Mouse (Mus musculus) right cerebral cortex, adult 2 months (tissue): ENCODE results near the gene Pnkp.

Experiments
- DNase-seq, 2 experiments: peaks; one replicate each; pipeline ENCODE4 v3.0.0; 2021 to 2022; ENCODE audit warnings: low spot score in 2 of 2

The Pnkp gene

DNA sequence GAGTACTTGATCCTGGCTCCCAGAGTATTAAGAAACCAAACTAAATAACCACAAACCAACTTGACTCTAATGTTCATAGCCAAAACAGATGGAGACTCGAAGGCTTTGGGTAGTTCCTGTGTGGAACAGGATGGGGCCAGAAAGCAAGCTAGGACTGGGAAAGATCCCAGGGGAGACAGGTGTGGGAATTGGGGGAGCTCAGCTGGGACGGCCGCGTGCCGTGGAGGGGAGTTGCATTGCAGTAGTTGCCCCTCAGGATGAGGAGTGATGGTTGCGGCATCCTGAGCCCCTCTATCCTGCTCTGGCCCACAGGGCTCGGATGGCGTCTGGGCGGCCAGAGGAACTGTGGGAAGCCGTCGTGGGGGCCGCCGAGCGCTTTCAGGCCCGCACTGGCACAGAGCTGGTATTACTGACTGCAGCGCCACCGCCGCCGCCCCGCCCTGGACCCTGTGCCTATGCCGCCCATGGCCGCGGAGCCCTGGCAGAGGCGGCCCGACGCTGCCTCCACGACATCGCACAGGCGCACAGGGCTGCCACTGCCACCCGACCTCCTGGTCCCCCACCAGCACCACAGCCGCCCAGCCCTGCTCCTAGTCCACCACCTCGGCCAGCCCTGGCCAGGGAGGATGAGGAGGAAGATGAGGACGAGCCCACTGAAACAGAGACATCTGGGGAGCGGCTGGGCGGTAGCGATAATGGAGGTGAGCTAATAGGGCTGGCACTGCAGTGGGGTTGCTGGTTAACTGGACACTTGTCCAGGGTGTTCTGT lies 4.5 kb upstream of the Pnkp start:
- DNase-seq, result no peak

DNA sequence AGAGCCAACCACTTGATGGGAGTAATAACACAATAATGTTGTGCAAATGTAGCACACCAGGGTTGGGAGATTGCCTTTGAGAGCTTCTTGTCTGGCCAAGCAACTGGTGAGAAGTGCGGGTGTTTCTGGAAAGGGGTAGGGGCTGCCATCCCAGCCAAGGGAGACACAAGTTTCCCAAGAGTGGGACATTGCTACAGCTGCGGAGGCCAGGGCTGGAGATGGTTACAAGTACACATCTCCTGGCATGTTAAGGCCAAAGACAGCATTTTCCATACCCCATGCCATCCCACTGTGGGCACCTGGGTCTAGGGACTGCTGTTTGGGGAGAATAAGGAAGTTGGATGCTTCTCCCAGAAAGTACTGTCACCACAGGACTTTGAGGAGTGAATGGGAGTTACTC lies 3.9 kb upstream of the Pnkp start:
- no peak for DNase-seq

DNA sequence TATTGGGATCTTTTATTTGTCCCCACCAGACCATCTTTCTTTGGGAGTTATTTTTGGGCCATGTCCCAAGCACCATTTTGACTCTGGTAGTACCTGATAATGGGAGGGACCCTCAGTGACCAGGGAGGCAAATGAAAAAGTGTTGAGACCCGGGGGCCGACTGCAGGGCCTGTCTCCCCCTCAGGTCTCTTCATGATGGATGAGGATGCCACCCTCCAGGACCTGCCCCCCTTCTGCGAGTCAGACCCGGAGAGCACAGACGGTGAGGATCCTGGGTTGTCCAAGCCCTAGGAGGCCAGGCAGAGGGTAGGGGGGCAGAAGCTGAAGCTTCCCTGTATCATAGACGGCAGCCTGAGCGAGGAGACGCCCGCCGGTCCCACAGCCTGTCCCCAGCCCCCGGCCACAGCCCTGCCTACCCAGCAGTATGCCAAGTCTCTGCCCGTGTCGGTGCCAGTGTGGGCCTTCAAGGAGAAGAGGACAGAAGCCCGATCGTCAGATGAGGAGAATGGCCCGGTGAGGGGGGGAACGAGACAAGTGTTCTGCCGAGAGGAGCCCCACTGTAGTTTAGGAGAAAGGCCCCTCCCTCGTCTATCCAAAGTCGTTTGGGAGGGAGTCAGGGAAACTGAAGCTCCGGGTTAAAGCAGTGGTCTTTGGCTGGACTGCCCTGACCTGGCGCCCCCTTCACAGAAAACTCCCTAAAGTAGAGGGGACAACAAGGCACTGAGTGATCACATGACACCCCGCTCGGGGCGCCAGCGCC lies 3.2 kb upstream of the Pnkp start:
- DNase-seq, result no peak

DNA sequence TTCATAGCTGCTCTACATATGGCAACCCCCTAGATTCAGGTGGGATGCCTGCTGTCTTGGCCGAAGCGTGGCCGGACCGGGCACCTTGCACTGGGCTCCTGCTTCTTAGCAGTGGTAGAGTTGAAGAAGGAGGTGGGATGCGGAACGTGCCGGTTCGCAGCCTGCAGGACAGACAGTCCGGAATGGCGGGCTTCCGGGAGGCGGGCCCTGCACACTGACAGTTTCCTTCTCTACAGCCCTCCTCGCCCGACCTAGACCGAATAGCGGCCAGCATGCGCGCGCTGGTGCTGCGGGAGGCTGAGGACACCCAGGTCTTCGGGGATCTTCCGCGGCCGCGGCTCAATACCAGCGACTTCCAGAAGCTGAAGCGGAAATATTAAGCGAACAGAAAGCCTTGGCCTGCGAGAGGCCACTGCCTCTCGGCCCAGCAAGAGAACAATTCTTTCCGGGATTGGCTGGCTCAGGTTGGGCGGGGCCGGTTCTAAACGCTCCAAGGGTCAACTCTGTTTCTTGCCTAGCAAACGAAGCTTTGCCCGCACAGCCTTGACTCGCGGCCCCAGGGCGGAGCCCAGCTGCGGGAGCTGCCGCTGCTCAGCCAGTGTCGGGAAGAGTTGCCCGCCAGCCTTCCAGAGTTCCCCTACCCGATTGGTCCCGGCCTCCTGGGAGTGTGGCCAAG lies 2.4 kb upstream of the Pnkp start:
- DNase-seq, result peak; percentile 60 to 73

DNA sequence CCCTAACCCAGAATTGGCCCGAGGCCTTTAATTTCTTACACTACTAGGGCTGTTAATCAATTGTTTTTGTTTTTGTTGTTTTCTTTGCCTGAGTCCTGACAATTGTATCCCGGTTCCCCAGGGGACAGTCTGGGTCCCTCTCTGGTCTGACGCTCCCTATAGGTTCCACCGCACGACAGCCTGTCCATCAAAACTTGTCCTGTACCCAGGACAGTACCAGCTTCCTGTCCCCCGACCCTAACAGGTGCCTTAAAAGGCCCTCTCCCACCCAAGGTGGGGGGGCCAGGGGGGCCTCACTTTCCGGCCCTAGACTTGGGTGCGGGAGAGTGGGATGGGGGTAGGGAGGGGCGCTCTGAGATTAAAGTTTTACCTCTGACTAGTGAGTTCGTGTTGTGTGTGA lies 1.9 kb upstream of the Pnkp start:
- DNase-seq, result no peak

DNA sequence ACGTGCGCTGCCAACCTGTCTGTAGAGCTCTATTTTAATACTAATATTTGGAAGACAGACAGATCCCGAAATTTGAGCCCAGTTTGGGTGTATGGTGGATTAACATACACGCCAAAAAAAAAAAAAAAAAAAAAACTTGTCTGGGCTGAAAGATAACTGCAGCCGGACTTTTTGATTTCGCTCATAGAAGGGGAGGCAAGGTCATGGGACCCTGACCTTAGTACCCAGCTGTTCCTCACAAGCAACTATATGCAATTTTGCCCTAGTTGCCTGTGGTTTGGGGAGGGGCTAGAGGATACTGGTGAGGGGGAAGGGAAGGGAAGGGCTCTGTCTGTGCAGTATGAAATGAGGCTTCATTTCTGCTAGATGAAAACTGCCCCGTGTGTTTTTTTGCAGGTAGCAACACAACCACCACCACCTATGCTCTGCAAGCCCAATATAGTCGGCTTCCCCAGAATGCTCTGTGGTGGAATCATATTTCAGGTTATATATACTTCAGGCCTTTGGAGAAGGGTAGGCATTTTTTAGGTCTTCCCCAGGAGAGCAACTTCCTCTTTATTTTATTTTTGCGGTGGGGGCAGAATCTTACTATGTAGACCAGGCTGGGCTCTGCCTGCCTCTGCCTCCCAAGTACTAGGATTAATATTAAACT lies 548 bp upstream of the Pnkp start:
- DNase-seq, result no peak

DNA sequence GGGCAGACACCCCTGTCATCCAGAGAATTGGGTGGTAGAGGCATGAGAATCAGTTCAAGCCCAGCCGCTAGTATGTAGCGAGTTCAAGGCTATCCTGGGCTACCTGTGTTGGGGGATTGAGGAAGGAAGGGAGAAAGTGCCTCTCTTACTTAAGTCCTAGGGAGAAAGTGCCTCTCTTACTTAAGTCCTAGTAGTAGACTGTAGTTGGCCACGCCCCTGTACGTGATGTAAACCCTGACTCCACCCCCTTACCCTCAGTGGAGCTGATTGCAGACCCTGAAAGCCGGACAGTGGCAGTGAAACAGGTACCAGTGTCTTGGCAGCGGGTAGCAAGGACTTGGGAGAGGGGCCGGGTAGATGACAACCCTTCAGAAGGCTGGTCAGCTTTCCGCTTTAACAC lies 966 bp downstream of the Pnkp start:
- DNase-seq, result no peak

DNA sequence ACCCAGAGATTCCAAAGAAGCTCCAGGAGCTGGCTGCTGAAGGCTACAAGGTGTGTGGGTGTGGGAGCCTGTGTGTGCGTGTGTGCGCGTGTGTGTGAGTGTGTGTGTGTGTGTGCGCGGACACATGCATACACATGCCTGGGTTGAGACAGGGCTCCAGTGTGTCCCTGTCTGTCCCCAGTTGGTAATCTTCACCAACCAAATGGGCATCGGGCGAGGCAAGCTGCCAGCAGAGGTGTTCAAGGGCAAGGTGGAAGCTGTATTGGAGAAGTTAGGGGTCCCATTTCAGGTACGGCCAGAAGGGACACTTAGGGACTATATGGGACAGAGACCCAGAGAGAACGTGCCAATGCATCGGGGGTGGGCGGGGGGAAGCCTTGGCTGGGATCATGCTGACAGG lies 3.0 kb downstream of the Pnkp start:
- DNase-seq, result no peak

DNA sequence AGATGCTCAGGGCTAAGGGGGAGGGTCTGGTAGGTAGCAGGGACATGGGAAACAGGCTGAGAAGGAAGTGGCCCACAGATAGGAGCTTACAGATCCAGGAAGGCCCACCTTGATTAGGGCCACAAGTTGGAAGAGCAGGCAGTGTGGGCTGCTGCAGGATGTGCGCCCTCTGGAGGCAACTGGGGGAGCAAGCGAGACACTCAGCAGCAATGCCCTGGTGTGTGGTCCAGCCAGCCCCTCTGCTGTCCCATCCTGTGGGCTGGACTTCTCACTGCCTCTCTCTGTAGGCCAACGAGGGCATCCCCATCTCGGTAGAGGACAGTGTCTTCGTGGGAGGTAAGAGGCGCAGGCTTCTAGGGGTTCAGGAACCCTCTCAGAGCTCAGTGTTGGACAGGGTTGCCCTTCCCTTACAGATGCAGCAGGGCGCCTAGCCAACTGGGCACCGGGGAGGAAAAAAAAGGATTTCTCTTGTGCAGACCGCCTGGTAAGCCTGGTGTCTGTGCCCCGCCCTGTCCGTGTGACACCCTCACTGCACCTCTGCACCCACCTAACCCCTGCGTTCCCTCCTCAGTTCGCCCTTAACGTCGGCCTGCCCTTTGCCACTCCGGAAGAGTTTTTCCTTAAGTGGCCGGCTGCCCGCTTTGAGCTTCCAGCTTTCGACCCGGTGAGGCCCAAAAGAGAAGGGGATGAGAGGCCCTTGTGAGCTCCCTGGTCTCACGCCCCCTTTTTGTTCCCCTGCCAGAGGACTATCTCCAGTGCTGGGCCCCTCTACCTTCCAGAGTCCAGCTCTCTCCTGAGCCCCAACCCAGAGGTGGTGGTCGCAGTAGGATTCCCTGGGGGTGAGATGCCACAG lies 3.9 kb downstream of the Pnkp start:
- DNase-seq, result peak; percentile 66 to 72

DNA sequence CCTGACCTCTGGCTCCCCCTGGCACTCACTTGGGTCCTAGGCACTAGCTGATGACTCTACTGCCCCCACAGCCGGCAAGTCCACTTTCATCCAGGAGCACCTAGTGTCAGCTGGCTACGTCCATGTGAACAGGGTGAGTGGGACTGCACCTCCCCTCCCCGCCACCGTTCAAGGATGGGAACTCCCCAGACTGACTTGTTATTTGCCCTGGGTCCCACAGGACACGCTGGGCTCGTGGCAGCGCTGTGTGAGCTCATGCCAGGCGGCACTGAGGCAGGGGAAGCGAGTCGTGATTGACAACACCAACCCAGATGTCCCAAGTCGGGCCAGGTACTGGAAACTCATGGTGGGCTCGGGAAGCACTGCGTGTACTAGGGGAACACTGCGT lies 4.5 kb downstream of the Pnkp start:
- DNase-seq, result no peak

DNA sequence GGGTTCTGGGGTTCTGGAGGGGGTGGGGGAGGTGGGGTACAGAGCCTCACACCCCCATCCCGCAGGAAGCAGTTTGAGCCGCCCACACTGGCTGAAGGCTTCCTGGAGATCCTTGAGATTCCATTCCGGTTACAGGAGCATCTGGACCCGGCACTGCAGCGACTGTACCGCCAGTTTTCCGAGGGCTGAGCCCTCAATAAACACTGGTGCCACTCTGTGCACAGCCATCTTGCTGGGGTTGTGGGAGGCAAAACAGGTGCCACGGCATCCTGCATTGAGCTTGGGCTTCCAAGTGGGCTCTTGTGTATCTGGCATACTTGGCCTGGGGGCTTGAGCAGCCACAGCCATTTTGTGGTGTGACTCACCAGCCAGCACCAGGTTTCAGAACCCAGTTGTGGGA lies 5.5 kb downstream of the Pnkp start:
- DNase-seq, result no peak

DNA sequence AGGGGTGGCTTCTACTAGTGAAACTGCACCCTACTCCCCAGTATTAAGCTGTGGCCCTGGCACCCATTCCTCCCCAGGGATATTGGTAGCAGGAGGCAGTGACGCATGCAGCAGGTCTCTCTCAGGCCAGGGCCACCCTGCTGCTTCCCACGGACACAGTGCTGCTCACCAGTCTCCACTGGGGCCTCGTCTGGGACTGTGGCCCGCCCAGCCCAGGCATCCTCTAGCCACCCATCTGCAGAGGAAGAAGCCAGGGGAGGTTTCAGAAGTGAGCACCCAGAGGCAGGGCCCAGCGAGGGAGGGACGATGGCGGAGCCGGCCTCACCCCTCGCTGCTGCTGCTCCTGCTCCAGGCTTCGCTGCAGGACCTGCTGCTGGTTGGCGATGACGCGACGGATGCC lies 6.3 kb downstream of the Pnkp start:
- DNase-seq, result no peak

DNA sequence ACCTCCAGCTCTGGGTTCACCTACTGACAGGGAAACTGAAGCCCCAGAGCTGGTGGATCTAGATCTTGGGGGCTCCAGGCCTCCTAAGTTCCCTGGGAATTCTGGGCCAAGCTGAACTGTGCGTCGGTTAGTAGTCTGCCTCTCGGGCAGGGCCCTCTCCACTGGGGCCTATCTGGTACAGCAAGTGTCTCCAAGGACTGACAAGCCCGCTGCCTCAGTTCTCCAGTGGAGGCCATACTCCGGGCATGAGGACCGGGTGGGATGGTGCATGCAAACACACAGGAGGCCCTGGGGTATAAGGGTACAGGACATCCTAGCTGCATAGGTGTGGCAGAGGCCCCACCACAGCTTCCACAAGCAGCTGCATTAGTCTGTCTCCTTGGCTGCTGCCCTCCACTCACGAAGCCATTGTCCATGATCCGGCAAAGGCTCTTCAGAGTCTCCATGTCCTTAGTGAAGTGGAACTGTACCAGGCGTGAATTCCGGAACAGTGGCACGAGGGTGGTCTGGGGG lies 7.1 kb downstream of the Pnkp start:
- DNase-seq, result no peak

DNA sequence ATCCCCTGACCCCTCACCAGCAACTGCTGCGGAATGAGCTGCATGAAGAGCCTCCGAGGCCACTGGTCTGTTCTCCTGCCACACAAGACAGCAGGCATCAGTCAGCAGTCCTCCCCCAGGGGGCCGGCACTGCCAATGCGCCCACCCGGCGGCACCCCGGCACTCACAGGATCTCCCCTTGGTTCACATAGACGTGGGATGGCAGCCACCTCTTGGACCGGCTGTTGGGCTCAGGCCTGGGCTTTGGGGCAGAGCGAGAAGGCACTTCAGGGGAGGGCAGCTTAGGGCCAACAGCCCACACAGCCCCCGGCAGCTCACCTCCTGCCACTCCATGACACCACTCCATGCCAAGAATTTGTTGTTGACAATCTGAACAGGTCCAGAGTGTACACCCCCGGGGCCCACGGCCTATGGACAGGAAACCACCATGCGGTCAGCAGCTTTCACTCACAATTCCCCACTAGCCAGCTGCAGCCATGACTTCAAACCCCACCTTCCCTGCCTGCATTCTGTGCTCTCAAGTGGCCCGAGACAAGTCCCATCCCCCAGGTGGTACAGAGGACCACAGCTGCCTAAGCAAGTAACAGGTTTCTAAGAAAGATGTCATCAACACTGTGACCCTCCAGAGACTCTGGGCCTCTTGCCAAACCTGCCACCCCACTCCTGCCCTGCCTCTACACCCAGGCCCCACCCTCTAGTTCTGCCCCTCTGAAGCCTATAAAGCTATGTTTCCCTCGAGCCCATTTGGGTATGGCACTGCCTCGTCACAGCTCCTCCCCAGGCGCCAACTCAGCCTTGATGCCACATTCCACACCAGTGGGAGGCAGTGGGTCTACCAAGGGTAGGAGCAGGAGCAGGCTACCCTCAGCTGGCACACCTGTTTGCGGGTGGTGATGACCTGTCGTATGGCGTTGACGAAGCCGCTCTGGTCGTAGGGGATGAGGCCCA lies 7.9 kb downstream of the Pnkp start:
- no peak for DNase-seq

DNA sequence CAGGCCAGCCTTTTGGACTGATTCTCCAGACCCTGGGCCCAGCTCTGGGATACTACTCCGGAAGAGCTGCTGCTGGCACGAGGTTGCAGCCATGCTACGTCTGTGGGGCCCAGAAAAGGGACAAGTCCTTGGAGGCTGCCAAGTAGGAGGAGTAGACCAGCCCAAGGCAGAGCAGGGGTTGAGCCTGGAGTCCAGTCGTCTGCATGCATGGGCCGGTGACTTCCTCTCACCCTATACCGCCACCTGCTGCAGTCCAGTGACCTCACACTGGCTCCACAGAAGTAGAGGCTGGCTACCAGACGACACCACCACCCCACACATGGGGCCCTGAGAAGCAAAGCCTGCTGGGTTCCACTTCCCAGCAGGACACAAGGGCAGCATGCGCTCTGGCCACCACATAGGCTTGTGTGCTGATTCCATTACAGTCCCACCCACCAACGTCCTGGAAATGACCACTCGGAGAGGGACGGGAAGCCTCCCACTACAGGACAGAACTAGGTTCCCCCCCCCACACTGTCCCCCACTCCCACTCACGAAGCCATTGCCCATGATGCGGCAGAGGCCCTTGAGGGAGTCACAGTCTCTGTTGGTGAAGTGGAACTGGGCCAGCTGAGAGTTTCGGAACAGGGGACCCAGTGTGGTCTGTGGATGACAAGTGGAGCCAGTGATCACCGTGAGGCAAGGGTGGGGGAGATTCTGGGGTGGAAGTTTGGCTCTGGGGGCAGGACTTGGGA lies 9.5 kb downstream of the Pnkp start:
- no peak for DNase-seq

DNA sequence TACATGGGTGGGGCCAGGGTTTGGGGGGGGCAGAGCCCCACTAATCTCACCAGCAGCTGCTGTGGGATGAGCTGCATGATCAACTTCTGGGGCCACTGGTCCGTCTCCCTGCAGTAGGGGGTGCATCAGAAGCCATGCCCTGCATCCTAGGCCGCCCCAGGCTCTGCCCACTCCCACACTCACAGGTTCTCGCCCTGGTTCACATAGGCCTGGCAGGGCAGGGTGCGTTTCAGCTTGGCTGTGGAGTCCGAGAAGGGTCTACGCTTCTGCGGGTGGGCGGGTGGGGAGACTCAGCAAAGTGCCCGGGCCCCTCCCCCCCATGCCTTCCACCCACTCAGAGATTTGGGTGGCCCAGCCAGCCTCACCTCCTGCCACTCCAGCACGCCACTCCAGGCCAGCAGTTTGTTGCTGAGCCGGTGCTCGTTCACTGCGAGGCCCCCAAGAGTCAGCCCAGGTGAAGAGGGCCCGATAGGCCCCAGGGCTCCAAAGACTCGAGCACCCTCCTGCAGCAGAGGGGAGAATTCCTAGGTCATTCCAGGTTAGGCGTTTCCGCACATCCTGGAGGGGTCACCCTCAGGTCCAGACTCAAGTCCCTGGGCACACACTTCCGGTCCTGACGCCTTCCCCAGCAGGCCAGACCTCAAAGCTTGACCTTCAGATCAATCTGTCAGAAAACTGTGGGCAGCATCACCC lies 10.2 kb downstream of the Pnkp start:
- DNase-seq, result no peak

DNA sequence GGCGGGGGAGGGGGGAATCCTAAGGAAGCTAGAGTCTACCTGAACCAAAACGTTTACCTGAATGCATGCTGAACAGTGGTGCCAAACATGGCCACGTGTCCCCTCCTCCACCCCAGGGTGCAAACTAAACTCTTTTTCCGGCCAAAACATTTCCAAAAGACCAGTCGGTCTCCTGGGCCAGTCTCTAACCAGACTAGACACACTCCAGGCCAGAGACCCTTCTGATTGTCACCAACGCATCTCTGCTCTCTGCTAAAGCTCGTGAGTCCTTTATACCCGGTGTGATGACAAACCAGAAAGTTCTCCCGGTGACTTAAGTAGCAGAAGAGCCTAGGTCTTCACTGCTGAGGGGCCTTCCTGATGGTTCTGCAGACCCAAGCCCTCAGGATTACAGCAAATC lies 10.9 kb downstream of the Pnkp start:
- DNase-seq, result no peak

DNA sequence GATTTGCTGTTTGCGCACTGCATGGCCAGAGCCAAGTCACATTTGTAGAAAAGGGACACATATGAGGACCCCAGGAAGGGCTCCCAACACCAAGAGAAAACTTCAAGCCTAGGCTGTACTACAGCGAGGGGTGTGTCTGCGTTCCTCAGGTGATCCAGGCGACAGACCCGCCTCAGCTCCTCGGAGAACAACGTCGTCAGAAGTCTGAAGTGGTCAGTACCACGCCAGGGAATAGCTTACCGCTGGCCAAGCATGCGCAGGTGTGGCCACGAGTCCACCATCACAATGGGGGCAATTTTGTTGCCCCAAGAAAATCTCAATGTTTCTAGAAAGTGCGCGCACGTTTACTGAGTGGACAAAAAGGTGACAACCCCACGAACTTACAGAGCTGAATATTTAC lies 11.5 kb downstream of the Pnkp start:
- DNase-seq, result no peak
